Mouse (Mus musculus): ENCODE results near the gene Gstt1. TPM values are rescaled to one million over a fixed set of nuclear protein-coding genes. Genes with fewer than 3 reads are reported as not detected.
A peak's percentile ranks its signal among the peaks of the same experiment; 100 is the strongest.

The Gstt1 gene
- polyA plus RNA-seq, 1 experiment from 2014 or later = 20.6 TPM

DNA sequence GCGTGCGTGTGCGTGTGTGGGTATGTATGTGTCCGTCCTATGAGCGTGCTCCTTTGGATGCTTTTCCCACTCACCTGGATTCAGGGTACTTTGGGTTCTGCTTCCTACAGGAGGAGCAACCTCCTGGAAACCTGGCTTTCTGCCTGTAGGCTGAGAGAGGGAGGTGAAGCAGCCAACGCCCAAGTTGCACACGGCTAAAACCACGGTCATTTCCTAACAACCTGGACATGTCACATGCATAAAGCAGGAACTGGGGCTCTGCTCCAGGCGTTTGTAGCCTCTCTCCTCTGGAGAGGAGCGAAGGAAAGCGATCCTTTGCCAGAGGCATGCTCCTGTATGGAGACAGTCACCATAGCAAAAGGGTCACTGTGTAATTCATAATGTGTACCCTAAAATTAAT lies 41.7 kb downstream of the Gstt1 start:
- Histone ChIP-seq H3K9ac (ENCODE audit: low read length) (no peak overlapping the region), H3K27me3 (ENCODE audit: control insufficient read depth, insufficient read depth, low read length) (no peaks in the 10 kb centered on the region), H3K4me2 (ENCODE audit: low read depth, low read length) (no peak overlapping the region), H3K27ac (ENCODE audit: low read length) (no peak overlapping the region), H3K4me1 (ENCODE audit: control insufficient read depth, insufficient read depth, low read length) (no peaks in the 10 kb centered on the region), H3K4me3 (replicated peaks; ENCODE audit: low read length) (no peak overlapping the region), H3K9me3 (replicated peaks; ENCODE audit: control insufficient read depth, low read length) (no peaks in the 10 kb centered on the region; the same call in 1 of the 2 replicates), H3K36me3 (ENCODE audit: control insufficient read depth, insufficient read depth, low read length) (peaks cover 11% of the 10 kb centered on the region; the same call in 1 of the 2 replicates)
- WGBS = 90% methylated on average over 11 of the region's 11 CpGs
- no peak for ATAC-seq (ENCODE audit: insufficient read depth, low FRiP score)

GRCm38 (mm10) chr10:75744017-75744416 lies 54.4 kb downstream of the Gstt1 start:
- H3K4me1 ChIP-seq (ENCODE audit: control insufficient read depth, insufficient read depth, low read length) = no peaks in the 10 kb centered on the region
- 38% methylated on average over 3 of the region's 3 CpGs for WGBS
- H3K36me3 ChIP-seq (ENCODE audit: control insufficient read depth, insufficient read depth, low read length) = peaks cover 15% of the 10 kb centered on the region; the same call in 1 of the 2 replicates
- H3K9ac ChIP-seq (ENCODE audit: low read length) = no peak overlapping the region
- no peaks in the 10 kb centered on the region for H3K9me3 ChIP-seq (replicated peaks; ENCODE audit: control insufficient read depth, low read length)
- ATAC-seq (ENCODE audit: insufficient read depth, low FRiP score) = peak; percentile 84
- no peaks in the 10 kb centered on the region for H3K27me3 ChIP-seq (ENCODE audit: control insufficient read depth, insufficient read depth, low read length)
- no peak overlapping the region for H3K4me2 ChIP-seq (ENCODE audit: low read depth, low read length)
- no peak overlapping the region for H3K4me3 ChIP-seq (replicated peaks; ENCODE audit: low read length)
- no peak overlapping the region for H3K27ac ChIP-seq (ENCODE audit: low read length)

GRCm38 (mm10) chr10:75743369-75743768 lies 55.0 kb downstream of the Gstt1 start:
- H3K27ac ChIP-seq (ENCODE audit: low read length) = no peak overlapping the region
- no peaks in the 10 kb centered on the region for H3K4me1 ChIP-seq (ENCODE audit: control insufficient read depth, insufficient read depth, low read length)
- WGBS = 93% methylated on average over 12 of the region's 12 CpGs
- H3K9me3 ChIP-seq (replicated peaks; ENCODE audit: control insufficient read depth, low read length) = no peaks in the 10 kb centered on the region
- peaks cover 15% of the 10 kb centered on the region; the same call in 1 of the 2 replicates for H3K36me3 ChIP-seq (ENCODE audit: control insufficient read depth, insufficient read depth, low read length)
- H3K27me3 ChIP-seq (ENCODE audit: control insufficient read depth, insufficient read depth, low read length) = no peaks in the 10 kb centered on the region
- H3K4me3 ChIP-seq (replicated peaks; ENCODE audit: low read length) = no peak overlapping the region
- no peak for ATAC-seq (ENCODE audit: insufficient read depth, low FRiP score)
- H3K9ac ChIP-seq (ENCODE audit: low read length) = no peak overlapping the region
- H3K4me2 ChIP-seq (ENCODE audit: low read depth, low read length) = no peak overlapping the region

GRCm38 (mm10) chr10:75740866-75741265 lies 57.5 kb downstream of the Gstt1 start:
- H3K9me3 ChIP-seq (replicated peaks; ENCODE audit: control insufficient read depth, low read length) = no peaks in the 10 kb centered on the region
- H3K27ac ChIP-seq (ENCODE audit: low read length) = no peak overlapping the region
- H3K36me3 ChIP-seq (ENCODE audit: control insufficient read depth, insufficient read depth, low read length) = peaks cover 4% of the 10 kb centered on the region; the same call in 1 of the 2 replicates
- no peak overlapping the region for H3K4me3 ChIP-seq (replicated peaks; ENCODE audit: low read length)
- no peaks in the 10 kb centered on the region for H3K4me1 ChIP-seq (ENCODE audit: control insufficient read depth, insufficient read depth, low read length)
- H3K27me3 ChIP-seq (ENCODE audit: control insufficient read depth, insufficient read depth, low read length) = no peaks in the 10 kb centered on the region
- WGBS = 93% methylated on average over 3 of the region's 3 CpGs
- no peak for ATAC-seq (ENCODE audit: insufficient read depth, low FRiP score)
- no peak overlapping the region for H3K9ac ChIP-seq (ENCODE audit: low read length)
- no peak overlapping the region for H3K4me2 ChIP-seq (ENCODE audit: low read depth, low read length)

Other genes with a start within 250 kb of the Gstt1 start
- gene Lrrc75b, start 238.3 kb downstream of the Gstt1 start, polyA plus RNA-seq (2015; fragmentation: Nextera tagmentation; extraction: Ambion mirVana) = 1.2 and 2.0 TPM in 2 replicates
- gene Ggt1, start 237.0 kb downstream of the Gstt1 start, polyA plus RNA-seq (2015; fragmentation: Nextera tagmentation; extraction: Ambion mirVana) = 35.1 and 35.4 TPM in 2 replicates
- gene Ggt5, start 209.2 kb downstream of the Gstt1 start, polyA plus RNA-seq (2015; fragmentation: Nextera tagmentation; extraction: Ambion mirVana) = 4.3 and 6.5 TPM in 2 replicates
- 16.1 and 18.6 TPM in 2 replicates for gene Susd2, start 154.6 kb downstream of the Gstt1 start, polyA plus RNA-seq (2015; fragmentation: Nextera tagmentation; extraction: Ambion mirVana)
- 29.3 and 34.0 TPM in 2 replicates for gene Cabin1, start 34.2 kb downstream of the Gstt1 start, polyA plus RNA-seq (2015; fragmentation: Nextera tagmentation; extraction: Ambion mirVana)
- 57.1 and 72.9 TPM in 2 replicates for gene Ddt, start 25.2 kb downstream of the Gstt1 start, polyA plus RNA-seq (2015; fragmentation: Nextera tagmentation; extraction: Ambion mirVana)
- gene Gm20441, start 17.6 kb downstream of the Gstt1 start, polyA plus RNA-seq (2015; fragmentation: Nextera tagmentation; extraction: Ambion mirVana) = not detected in 2 replicates
- 50.2 and 55.5 TPM in 2 replicates for gene Gstt3, start 17.2 kb downstream of the Gstt1 start, polyA plus RNA-seq (2015; fragmentation: Nextera tagmentation; extraction: Ambion mirVana)
- not detected in 2 replicates for gene Gstt4, start 24.0 kb upstream of the Gstt1 start, polyA plus RNA-seq (2015; fragmentation: Nextera tagmentation; extraction: Ambion mirVana)
- 64.8 and 76.9 TPM in 2 replicates for gene Gstt2, start 38.8 kb upstream of the Gstt1 start, polyA plus RNA-seq (2015; fragmentation: Nextera tagmentation; extraction: Ambion mirVana)
- gene Mif, start 61.7 kb upstream of the Gstt1 start, polyA plus RNA-seq (2015; fragmentation: Nextera tagmentation; extraction: Ambion mirVana) = 1,459 and 1,538 TPM in 2 replicates
- 9.6 and 11.9 TPM in 2 replicates for gene Derl3, start 94.8 kb upstream of the Gstt1 start, polyA plus RNA-seq (2015; fragmentation: Nextera tagmentation; extraction: Ambion mirVana)
- gene Smarcb1, start 123.0 kb upstream of the Gstt1 start, polyA plus RNA-seq (2015; fragmentation: Nextera tagmentation; extraction: Ambion mirVana) = 159 and 162 TPM in 2 replicates
- gene Chchd10, start 134.5 kb upstream of the Gstt1 start, polyA plus RNA-seq (2015; fragmentation: Nextera tagmentation; extraction: Ambion mirVana) = 83.6 and 97.1 TPM in 2 replicates
- 33.8 and 39.1 TPM in 2 replicates for gene Mmp11, start 137.9 kb upstream of the Gstt1 start, polyA plus RNA-seq (2015; fragmentation: Nextera tagmentation; extraction: Ambion mirVana)
- gene Gm867, start 142.1 kb upstream of the Gstt1 start, polyA plus RNA-seq (2015; fragmentation: Nextera tagmentation; extraction: Ambion mirVana) = 0.75 and 1.0 TPM in 2 replicates
- gene Vpreb3, start 144.5 kb upstream of the Gstt1 start, polyA plus RNA-seq (2015; fragmentation: Nextera tagmentation; extraction: Ambion mirVana) = 1.9 and 2.1 TPM in 2 replicates
- not detected in 2 replicates for gene Gm5134, start 155.9 kb upstream of the Gstt1 start, polyA plus RNA-seq (2015; fragmentation: Nextera tagmentation; extraction: Ambion mirVana)
- gene Zfp280b, start 234.1 kb upstream of the Gstt1 start, polyA plus RNA-seq (2015; fragmentation: Nextera tagmentation; extraction: Ambion mirVana) = 15.7 and 15.9 TPM in 2 replicates